Mouse (Mus musculus): ENCODE results near the gene Crnkl1. TPM values are rescaled to one million over a fixed set of nuclear protein-coding genes. Genes with fewer than 3 reads are reported as not detected.
"Not testable (repeated sequence)": the region's sequence is repeated elsewhere in the genome, so short reads cannot be mapped to it uniquely, and the experiment has no call there.

The Crnkl1 gene
- polyA plus RNA-seq, 1 experiment from 2014 or later: 44.2 TPM

DNA sequence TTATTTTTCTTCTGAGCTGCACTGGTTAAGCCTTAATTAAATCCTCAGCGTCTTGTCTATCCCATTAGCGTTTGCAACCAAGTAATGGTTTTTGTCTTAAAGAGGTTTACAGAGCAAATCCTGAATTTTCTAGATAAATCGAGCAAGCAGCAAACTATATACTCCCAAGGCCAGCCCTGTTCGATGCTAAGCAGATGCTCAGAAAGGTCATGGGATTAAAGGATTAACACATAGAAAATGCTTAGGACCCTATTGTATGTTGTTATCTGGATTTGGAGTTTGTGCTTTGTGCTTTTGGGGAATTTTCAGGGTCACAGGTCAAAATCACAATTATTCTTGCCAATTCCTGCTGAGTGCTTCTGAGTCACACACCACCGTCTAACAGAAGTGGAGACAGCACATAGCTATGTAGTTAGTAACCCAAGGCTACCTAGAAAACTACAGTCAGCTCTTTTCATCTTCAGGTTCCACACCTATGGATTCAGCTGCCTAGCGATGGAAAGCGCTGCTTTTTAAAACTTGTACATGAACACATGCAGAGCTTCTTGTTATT lies 13.7 kb upstream of the Crnkl1 start:
- ATAC-seq (ENCODE audit: low FRiP score): peak; percentile 51; the same call in 1 of the 2 replicates
- Histone ChIP-seq H3K4me1 (ENCODE audit: control insufficient read depth, insufficient read depth, low read length) (peaks cover 21% of the 10 kb centered on the region), H3K4me2 (no peak overlapping the region), H3K27me3 (ENCODE audit: control insufficient read depth, insufficient read depth, low read length) (no peaks in the 10 kb centered on the region), H3K9ac (ENCODE audit: low read length) (no peak overlapping the region), H3K4me3 (ENCODE audit: low read depth, low read length) (no peak overlapping the region), H3K27ac (ENCODE audit: low read depth, low read length) (no peak overlapping the region), H3K36me3 (ENCODE audit: control insufficient read depth, insufficient read depth, low read length) (no peaks in the 10 kb centered on the region), H3K9me3 (ENCODE audit: control insufficient read depth, low read length) (no peaks in the 10 kb centered on the region)
- peak; percentile 84 for DNase-seq (ENCODE audit: low spot score, missing footprints)
- WGBS: 42% methylated on average over 7 of the region's 7 CpGs

DNA sequence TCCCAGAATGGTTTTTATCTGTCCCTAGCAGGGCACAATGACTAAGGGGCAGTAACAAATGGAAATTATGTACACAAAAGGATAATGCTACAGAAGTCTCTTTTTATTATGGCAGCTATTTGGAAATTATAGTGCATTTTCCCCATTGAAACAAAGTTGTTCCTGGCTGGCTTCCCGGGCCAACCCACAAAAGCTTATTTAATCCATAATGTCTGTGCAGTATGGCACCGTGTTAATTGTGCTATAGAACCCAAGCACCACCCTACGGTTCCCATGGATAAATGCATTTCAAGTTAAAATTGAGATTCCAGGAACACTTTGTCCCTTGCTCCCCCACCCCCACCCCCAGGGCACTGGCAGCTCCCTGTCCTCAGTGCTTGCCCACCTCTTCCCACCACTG lies 9.5 kb upstream of the Crnkl1 start:
- no peaks in the 10 kb centered on the region for H3K9me3 ChIP-seq (ENCODE audit: control insufficient read depth, low read length)
- H3K4me2 ChIP-seq: no peak overlapping the region
- WGBS: 85% methylated on average over 3 of the region's 3 CpGs
- ATAC-seq (ENCODE audit: low FRiP score): no peak
- no peaks in the 10 kb centered on the region for H3K27me3 ChIP-seq (ENCODE audit: control insufficient read depth, insufficient read depth, low read length)
- no peak overlapping the region for H3K27ac ChIP-seq (ENCODE audit: low read depth, low read length)
- peaks cover 9% of the 10 kb centered on the region; the same call in 1 of the 2 replicates for H3K4me1 ChIP-seq (ENCODE audit: control insufficient read depth, insufficient read depth, low read length)
- H3K36me3 ChIP-seq (ENCODE audit: control insufficient read depth, insufficient read depth, low read length): no peaks in the 10 kb centered on the region
- DNase-seq (ENCODE audit: low spot score, missing footprints): no peak
- H3K4me3 ChIP-seq (ENCODE audit: low read depth, low read length): no peak overlapping the region
- H3K9ac ChIP-seq (ENCODE audit: low read length): no peak overlapping the region

DNA sequence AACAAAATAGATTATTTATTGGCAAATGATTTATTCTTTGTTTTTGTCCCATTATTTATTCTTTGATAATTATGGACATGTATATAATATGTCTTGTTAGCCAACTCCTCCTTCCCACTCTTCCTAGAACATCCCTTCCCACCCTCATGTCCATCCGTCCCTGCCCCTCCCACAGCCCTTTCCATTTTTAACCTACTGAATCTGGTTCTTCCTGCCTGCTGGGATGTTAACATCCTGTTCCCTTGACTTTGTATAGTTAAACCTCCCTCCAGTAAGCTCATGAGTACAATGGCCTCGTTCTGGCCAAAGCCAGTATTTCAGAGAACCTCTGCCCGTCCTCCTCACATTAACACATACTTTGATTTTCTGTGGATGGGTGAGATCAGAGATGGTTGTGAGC lies 6.6 kb upstream of the Crnkl1 start:
- DNase-seq (ENCODE audit: low spot score, missing footprints): no peak
- H3K36me3 ChIP-seq (ENCODE audit: control insufficient read depth, insufficient read depth, low read length): no peaks in the 10 kb centered on the region
- no peaks in the 10 kb centered on the region for H3K9me3 ChIP-seq (ENCODE audit: control insufficient read depth, low read length)
- H3K4me1 ChIP-seq (ENCODE audit: control insufficient read depth, insufficient read depth, low read length): no peaks in the 10 kb centered on the region
- H3K27me3 ChIP-seq (ENCODE audit: control insufficient read depth, insufficient read depth, low read length): no peaks in the 10 kb centered on the region
- no peak overlapping the region for H3K4me2 ChIP-seq
- no peak for ATAC-seq (ENCODE audit: low FRiP score)
- no peak overlapping the region for H3K9ac ChIP-seq (ENCODE audit: low read length)
- H3K27ac ChIP-seq (ENCODE audit: low read depth, low read length): no peak overlapping the region
- WGBS: 74% methylated on average over 3 of the region's 3 CpGs
- H3K4me3 ChIP-seq (ENCODE audit: low read depth, low read length): no peak overlapping the region

DNA sequence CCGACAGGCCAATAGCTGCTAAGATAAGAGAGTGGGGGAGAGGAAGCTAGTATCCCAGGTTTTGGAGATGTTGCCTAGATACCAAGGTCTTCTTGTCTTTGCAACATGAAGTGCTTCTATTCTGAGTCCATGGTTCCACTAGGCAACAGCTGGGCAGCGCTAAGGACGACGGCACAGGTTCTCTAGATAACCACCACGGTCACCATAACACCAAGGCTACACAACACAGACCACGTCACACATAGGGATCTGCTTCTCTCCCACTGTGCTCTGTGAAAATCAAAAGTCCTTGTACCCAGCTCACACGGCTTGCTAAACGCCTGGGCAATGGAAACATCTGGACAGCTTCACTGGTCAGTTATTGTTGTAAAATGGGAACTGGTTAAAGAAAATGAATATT lies 2.2 kb upstream of the Crnkl1 start:
- Histone ChIP-seq H3K9ac (ENCODE audit: low read length) (no peak overlapping the region), H3K4me1 (ENCODE audit: control insufficient read depth, insufficient read depth, low read length) (peaks cover 7% of the 10 kb centered on the region), H3K27ac (ENCODE audit: low read depth, low read length) (no peak overlapping the region), H3K36me3 (ENCODE audit: control insufficient read depth, insufficient read depth, low read length) (no peaks in the 10 kb centered on the region), H3K9me3 (ENCODE audit: control insufficient read depth, low read length) (no peaks in the 10 kb centered on the region), H3K4me2 (no peak overlapping the region), H3K4me3 (ENCODE audit: low read depth, low read length) (no peak overlapping the region), H3K27me3 (ENCODE audit: control insufficient read depth, insufficient read depth, low read length) (no peaks in the 10 kb centered on the region)
- WGBS: 87% methylated on average over 8 of the region's 8 CpGs
- DNase-seq (ENCODE audit: low spot score, missing footprints): no peak
- no peak for ATAC-seq (ENCODE audit: low FRiP score)

DNA sequence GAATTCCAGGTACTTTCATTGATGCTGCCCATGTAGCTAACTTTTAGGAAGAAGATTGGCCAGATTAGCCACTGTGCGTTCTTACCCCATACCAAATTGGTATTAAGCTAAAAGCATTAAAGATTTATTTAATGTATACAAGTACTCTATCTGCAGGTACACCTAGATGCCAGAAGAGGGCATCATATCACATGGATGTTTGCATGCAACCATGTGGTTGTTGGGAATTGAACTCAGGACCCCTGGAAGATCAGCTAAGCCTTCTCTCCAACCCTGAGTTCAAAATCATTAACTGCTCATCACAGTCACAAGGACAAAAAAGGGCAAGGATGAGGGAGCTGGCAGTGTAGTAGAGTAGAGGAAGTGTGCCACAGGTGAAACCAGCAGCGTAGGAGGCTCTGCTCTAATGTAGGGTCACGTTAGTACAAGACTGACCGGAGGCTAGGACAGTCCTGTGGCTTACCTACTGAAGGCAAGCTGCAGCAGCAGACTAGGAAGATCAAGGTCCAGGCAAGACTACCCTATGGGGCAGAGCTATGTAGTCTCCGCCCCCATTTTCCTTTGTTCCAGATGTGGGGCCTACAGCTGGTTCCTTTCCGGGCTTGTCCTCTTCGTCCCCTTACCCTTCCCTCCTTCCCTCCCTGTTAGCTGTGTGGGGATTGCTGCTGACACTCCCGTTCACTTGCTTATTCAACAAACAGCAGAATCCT lies 13.7 kb downstream of the Crnkl1 start:
- WGBS: 91% methylated on average over 8 of the region's 8 CpGs
- no peak overlapping the region for H3K4me3 ChIP-seq (ENCODE audit: low read depth, low read length)
- H3K27ac ChIP-seq (ENCODE audit: low read depth, low read length): no peak overlapping the region
- no peak for DNase-seq (ENCODE audit: low spot score, missing footprints)
- H3K9me3 ChIP-seq (ENCODE audit: control insufficient read depth, low read length): no peaks in the 10 kb centered on the region
- ATAC-seq (ENCODE audit: low FRiP score): no peak
- H3K4me2 ChIP-seq: no peak overlapping the region
- H3K4me1 ChIP-seq (ENCODE audit: control insufficient read depth, insufficient read depth, low read length): no peaks in the 10 kb centered on the region
- H3K27me3 ChIP-seq (ENCODE audit: control insufficient read depth, insufficient read depth, low read length): no peaks in the 10 kb centered on the region
- H3K9ac ChIP-seq (ENCODE audit: low read length): no peak overlapping the region
- H3K36me3 ChIP-seq (ENCODE audit: control insufficient read depth, insufficient read depth, low read length): peaks cover 19% of the 10 kb centered on the region

DNA sequence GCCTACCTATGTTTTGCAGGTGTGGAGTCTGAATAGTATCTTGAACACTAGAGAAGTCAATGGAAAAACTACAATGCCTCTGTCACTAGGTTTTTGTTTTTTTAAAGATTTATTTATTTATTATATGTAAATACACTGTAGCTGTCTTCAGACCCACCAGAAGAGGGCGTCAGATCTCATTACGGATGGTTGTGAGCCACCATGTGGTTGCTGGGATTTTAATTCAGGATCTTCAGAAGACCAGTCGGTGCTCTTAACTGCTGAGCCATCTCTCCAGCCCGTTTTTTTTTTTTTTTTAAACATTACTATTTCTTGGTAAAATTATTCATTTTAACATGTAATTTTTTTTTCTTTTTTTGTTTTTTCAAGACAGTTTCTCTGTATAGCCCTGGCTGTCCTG lies 28.9 kb downstream of the Crnkl1 start:
- DNase-seq (ENCODE audit: low spot score, missing footprints); H3K36me3 ChIP-seq (ENCODE audit: control insufficient read depth, insufficient read depth, low read length); ATAC-seq (ENCODE audit: low FRiP score); H3K4me3 ChIP-seq (ENCODE audit: low read depth, low read length); H3K27me3 ChIP-seq (ENCODE audit: control insufficient read depth, insufficient read depth, low read length); H3K9me3 ChIP-seq (ENCODE audit: control insufficient read depth, low read length); H3K27ac ChIP-seq (ENCODE audit: low read depth, low read length); H3K4me2 ChIP-seq; H3K9ac ChIP-seq (ENCODE audit: low read length): not testable (repeated sequence)
- H3K4me1 ChIP-seq (ENCODE audit: control insufficient read depth, insufficient read depth, low read length): peaks cover 11% of the 10 kb centered on the region
- WGBS: 43% methylated on average over 4 of the region's 4 CpGs

DNA sequence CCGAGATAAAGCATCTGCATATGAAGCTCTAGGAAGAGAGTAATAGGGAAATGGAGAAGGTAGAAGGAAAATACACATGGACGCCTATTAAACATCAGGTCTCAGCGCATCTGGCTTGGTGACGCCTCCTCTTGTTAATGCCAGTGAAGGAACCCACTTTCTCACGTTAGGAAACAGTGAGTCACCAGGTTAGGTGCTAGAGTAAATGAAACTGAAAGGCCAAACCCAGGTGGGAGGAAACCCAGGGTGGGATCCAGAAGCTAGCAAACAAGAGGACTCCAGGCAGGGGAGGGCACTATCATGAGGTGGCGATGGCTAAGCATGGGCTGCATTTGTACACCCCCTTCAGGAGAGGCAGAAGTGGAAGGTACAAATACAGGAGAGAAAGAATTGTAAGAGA lies 29.7 kb downstream of the Crnkl1 start:
- peaks cover 11% of the 10 kb centered on the region for H3K4me1 ChIP-seq (ENCODE audit: control insufficient read depth, insufficient read depth, low read length)
- no peaks in the 10 kb centered on the region for H3K9me3 ChIP-seq (ENCODE audit: control insufficient read depth, low read length)
- ATAC-seq (ENCODE audit: low FRiP score): no peak
- no peaks in the 10 kb centered on the region for H3K27me3 ChIP-seq (ENCODE audit: control insufficient read depth, insufficient read depth, low read length)
- H3K4me2 ChIP-seq: no peak overlapping the region
- no peak overlapping the region for H3K9ac ChIP-seq (ENCODE audit: low read length)
- WGBS: 86% methylated on average over 6 of the region's 6 CpGs
- H3K4me3 ChIP-seq (ENCODE audit: low read depth, low read length): no peak overlapping the region
- H3K27ac ChIP-seq (ENCODE audit: low read depth, low read length): no peak overlapping the region
- H3K36me3 ChIP-seq (ENCODE audit: control insufficient read depth, insufficient read depth, low read length): no peaks in the 10 kb centered on the region; the same call in 1 of the 2 replicates
- DNase-seq (ENCODE audit: low spot score, missing footprints): no peak

DNA sequence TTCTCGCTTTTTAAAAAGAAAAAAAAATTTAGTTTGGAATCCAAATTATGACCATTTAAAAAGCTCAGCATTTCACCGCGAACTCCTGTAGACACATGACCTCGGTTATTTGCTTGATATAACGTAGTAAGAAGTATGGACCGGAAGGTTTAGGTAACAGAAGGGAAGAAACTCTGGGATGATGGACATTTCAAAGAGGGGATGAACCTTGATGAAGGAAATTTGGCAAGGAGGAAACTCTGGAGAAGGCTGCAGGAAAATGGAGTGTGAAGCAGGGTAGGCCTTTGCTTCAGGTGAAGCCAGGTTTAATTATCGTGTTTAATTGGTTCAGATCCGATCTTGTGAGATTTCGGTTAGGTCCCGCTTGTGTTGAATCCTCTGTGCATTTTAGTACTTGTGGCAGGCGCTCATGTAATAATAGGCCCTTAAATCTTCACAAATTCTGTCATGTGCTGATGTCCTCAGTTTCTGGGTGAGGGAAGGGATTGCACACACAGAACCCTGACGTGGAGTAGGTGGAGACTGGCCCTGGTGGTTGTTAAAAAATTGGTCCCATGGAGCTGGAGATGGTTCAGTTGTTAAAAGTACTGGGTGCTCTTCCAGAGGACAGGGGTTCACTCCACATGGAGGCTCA lies 30.7 kb downstream of the Crnkl1 start:
- Histone ChIP-seq H3K27me3 (ENCODE audit: control insufficient read depth, insufficient read depth, low read length) (no peaks in the 10 kb centered on the region), H3K9ac (ENCODE audit: low read length) (peak overlapping the region; percentile 91), H3K9me3 (ENCODE audit: control insufficient read depth, low read length) (no peaks in the 10 kb centered on the region), H3K4me1 (ENCODE audit: control insufficient read depth, insufficient read depth, low read length) (peaks cover 11% of the 10 kb centered on the region), H3K4me3 (ENCODE audit: low read depth, low read length) (peak overlapping the region; percentile 93), H3K27ac (ENCODE audit: low read depth, low read length) (no peak overlapping the region), H3K4me2 (peak overlapping the region; percentile 75), H3K36me3 (ENCODE audit: control insufficient read depth, insufficient read depth, low read length) (no peaks in the 10 kb centered on the region; the same call in 1 of the 2 replicates)
- 36% methylated on average over 12 of the region's 12 CpGs for WGBS
- DNase-seq (ENCODE audit: low spot score, missing footprints): no peak
- ATAC-seq (ENCODE audit: low FRiP score): no peak
